Mouse (Mus musculus) spleen, postnatal 10 days (tissue): ENCODE data around the gene Pex13.

ENCODE experiments used
- DNase-seq, 2 experiments: peaks; one replicate each; pipeline ENCODE4 v3.0.0; 2021 to 2022; ENCODE audit warnings: low spot score in 2 of 2

The Pex13 gene

DNA sequence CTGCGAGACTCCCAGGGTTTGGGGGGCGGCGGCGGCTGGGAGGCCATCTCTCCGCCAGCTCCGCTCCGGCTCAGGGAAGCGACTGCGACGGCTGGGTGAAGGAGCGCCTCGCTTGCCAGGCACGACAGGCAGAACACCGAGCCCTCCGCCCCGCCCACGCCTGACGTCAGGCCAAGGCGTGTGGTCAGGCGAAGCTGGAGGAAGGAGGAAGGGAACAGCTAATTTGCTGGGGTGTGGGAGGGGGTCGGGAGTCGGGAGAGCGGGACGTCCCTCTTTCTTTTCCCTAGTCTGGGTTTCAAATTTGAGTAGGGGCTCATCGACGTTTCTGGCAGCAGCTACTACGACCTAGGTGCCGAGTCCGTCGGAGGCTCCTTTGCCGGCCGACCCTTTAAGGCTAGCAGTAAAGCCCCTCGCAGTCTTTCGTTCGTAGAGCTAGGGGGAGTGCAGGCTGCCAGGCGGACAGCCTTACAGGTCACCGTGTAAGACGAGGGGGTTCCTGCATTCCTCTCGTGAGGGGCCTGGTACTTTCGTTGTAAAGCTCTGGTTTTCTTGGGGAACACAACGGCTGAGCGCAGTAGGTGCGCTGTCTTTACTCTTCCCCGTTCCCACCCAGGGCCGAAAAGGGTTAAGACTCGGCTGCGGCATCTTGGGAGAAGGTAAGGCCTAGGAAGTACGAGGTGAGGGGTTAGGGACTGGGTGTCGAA, at the start of gene Pex13:
Pex13 (minus strand) TSS at position 162 of the 704 bp plus-strand sequence.
- peak; percentile 91 to 93 for DNase-seq

- DNase-seq = no peak
Measured at GRCm38 (mm10) chr11:23712299-23712698, 46.5 kb upstream of the Pex13 start.

DNA sequence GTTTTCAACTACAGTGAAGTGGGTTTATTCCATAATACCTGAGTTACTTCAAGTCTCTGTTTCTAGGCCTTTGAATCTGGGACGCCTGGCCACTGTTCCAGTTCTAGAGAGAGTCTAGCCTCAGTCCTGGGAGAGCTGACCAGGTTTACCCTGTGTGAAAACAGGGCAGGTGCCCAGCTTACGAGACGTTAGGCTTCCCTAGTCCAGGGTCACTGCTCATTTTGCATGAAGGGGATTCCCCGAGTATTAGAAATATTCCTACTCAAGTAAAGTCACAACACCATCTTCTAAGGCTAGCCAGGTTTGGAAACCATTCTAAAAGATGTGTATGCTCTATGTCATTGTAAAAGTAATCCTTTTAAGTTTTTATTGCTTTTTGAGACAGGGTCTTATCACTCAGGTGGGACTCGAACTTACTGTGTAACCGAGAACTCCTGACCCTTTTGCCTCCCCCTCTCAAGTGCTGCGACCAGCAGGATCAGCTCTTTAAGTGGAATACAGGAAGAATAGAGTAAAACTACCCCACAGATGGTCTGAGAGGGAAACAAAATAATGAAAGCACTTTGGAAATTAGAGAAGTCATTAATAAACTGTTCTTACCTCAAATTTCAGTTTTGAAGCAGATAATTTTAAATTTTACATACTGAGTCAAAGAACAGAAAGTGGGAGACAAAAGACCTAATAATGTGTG, 39.0 kb upstream of the Pex13 start:
- DNase-seq = no peak

- DNase-seq = no peak
Measured at GRCm38 (mm10) chr11:23701831-23702230, 36.1 kb upstream of the Pex13 start.

GRCm38 (mm10) chr11:23699414-23700095, 33.8 kb upstream of the Pex13 start:
- DNase-seq = no peak

GRCm38 (mm10) chr11:23698526-23698925, 32.8 kb upstream of the Pex13 start:
- DNase-seq = no peak

DNA sequence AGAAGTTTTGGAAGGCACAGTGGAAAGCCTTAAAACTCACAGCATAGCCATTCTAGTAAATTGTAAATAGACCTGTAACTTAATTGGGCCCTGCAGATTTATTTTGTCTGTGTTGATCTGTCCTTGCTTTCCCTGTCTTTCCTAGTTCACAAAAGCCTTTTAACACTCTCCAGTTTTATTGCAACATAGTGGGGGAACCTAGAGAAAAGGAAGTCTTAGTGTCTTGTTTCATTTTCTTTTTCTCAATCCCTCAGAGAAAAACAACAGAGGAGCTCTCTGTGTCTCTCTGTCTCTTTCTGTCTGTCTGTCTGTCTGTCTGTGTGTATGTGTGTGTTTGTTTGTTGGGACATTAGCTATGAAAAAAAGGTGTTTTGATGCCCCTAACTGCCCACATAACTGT, 30.1 kb upstream of the Pex13 start:
- DNase-seq = no peak

GRCm38 (mm10) chr11:23693286-23693685, 27.5 kb upstream of the Pex13 start:
- DNase-seq = no peak

DNA sequence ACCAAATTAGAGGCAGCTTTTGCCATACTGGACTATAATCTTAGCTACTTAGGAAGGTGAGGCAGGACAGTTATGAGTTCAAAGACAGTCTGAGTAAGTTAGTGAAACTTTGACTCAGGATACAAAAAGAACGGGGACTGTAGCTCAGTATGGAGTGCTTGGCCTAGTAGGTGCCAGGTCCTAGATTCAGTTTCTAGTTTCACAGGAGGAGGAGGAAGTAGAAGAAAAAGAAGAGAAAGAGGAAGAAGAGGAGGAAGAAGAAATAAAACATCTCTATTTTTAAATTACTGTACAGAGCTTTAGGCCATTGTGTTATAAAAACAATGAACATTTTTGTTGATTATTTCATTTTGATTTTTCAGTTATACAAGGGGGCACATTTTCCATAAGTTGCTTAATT, 22.3 kb upstream of the Pex13 start:
- DNase-seq = no peak

GRCm38 (mm10) chr11:23686671-23687070, 20.9 kb upstream of the Pex13 start:
- DNase-seq = no peak

- no peak for DNase-seq
Measured at GRCm38 (mm10) chr11:23682561-23682960, 16.8 kb upstream of the Pex13 start.

- no peak for DNase-seq
Measured at GRCm38 (mm10) chr11:23680435-23680950, 14.7 kb upstream of the Pex13 start.

DNA sequence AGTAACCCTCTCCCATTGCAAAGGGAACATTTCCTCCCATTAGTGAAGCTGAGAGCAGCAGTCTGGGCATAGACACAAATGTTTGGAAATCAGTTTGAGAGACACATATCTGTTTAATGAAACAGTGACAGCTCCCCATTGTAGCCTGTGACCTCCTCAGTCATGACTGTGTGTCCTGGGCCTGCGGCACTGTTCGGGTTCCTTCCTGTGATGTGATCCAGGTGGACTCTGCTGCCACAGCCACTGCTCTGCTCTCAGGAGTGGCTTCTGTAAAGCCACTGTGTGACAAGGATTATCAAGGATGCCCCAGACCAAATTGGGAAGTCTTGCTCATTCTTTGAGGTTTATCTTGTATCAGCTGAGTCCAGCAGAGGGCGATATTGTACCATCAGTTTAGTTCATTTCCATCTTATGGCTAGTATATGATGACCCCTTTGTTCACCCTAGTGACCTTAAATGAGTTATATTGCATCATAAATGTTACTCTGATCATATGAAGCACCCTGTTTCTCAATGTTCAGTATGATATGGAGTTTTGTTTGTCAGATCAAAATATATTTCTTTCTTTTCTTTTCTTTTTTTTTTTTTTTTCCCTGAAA, 13.4 kb upstream of the Pex13 start:
- peak; percentile 49 to 73 for DNase-seq

- DNase-seq = no peak
Measured at GRCm38 (mm10) chr11:23676100-23676499, 10.3 kb upstream of the Pex13 start.

DNA sequence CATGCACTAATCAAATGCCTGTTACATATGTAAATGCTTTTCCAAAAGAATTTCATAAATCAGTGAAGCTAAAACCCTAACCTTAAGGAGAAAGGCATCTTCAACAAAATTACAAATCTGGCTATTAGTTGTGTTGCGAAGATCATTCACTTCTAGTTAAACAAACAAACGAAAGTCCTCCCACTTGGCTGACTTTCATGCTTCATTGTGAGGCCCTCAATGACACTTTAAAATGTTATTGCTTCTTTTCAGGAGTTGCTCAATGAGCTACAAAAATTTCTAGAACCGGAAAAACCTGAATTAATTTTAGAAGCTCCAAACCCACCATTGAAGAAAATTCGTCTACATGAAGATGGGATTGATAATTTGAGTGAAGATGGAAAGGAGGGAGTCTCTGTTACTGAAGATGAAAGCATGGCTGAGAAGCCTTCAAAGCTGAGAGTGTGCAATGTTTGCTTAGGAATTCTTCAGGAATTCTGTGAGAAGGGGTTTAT, 6.5 kb upstream of the Pex13 start:
- DNase-seq = no peak

- peak in 1 of 2 experiments; percentile 29 for DNase-seq
Measured at GRCm38 (mm10) chr11:23667128-23667527, 1.4 kb upstream of the Pex13 start.

DNA sequence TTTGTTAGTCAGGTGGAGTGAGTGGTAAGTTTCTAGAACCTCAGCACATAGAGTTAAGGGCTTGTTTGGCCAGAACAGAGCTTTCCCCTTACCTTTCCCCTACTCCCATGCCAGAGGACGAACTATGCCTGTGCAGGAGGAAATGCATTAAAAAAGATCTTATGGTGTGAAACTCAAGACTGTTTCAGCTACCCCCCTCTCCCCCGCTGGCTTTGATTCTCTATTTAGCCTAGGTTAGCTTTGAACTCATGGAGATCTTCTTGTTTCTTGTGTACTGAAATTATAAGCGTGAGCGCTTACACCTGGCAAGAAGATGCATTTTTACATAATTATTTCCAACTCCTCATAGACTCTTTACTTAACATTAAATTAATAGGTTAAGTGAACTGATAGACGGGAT, 767 bp upstream of the Pex13 start:
- DNase-seq = no peak

- no peak for DNase-seq
Measured at GRCm38 (mm10) chr11:23665311-23665786, 410 bp downstream of the Pex13 start, which contains the start of gene Pus10. Gene Pus10 (plus strand): TSS chr11:23665674.

- no peak for DNase-seq
Measured at GRCm38 (mm10) chr11:23664232-23664631, 1.5 kb downstream of the Pex13 start.

- DNase-seq = no peak
Measured at GRCm38 (mm10) chr11:23657791-23658190, 8.0 kb downstream of the Pex13 start.

DNA sequence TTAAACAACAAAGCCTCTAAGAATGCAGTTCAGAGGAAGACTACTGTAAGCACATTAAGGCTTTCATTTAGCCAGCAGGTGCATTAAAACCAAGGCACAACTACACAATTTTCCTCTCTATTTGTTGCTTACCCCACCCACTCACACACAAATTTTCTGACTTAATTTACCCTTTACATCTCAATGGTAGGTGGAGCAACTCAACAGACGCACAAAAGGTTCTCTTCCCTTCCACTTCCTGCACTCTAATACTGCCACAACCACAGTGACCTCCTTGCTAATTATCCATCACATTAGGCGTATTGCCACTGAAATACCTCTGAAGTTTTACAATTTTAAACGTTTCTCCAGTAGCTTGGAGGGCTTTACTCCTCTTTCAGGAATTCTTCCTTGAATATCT, 12.1 kb downstream of the Pex13 start:
- DNase-seq = no peak

- DNase-seq = no peak
Measured at GRCm38 (mm10) chr11:23647835-23648234, 17.9 kb downstream of the Pex13 start.
